Mouse (Mus musculus) kidney, adult 2 months (tissue): ENCODE measurements around the gene Lrcol1.

Source experiments
- CTCF ChIP-seq: fragments of 200-500 bp; conservative IDR thresholded peaks from 2 replicates; pipeline ENCODE4 v1.5.1; 2011; ENCODE audit warnings: low read depth, mild to moderate bottlenecking, control low read depth, low read length, moderate library complexity, mixed read lengths; ENCODE audit not compliant: insufficient read depth, insufficient read length
- POLR2A ChIP-seq: fragments of 200-500 bp; IDR thresholded peaks from one replicate; pipeline ENCODE4 v1.6.1; 2011; ENCODE audit warnings: low read depth, low read length, control low read depth

- no peak for TF ChIP-seq CTCF
- no peak for TF ChIP-seq POLR2A
Measured at GRCm38 (mm10) chr5:110363822-110364545, 19.5 kb downstream of the Lrcol1 start.
